Mouse (Mus musculus) skeletal muscle tissue, postnatal 0 days (tissue): Measurements from ENCODE around the gene Efhb. TPM values are rescaled to one million over a fixed set of nuclear protein-coding genes. Genes with fewer than 3 reads are reported as not detected.

ENCODE experiments used
- polyA plus RNA-seq: library from polyadenylated mRNA; unstranded; fragments of >200 nt; fragmentation: Nextera tagmentation; extraction: Ambion mirVana; gene quantifications from 2 replicates; pipeline ENCODE4 v1.2.1, GENCODE M21; 2015

The Efhb gene
- 0.37 and 0.43 TPM in 2 replicates for polyA plus RNA-seq

DNA sequence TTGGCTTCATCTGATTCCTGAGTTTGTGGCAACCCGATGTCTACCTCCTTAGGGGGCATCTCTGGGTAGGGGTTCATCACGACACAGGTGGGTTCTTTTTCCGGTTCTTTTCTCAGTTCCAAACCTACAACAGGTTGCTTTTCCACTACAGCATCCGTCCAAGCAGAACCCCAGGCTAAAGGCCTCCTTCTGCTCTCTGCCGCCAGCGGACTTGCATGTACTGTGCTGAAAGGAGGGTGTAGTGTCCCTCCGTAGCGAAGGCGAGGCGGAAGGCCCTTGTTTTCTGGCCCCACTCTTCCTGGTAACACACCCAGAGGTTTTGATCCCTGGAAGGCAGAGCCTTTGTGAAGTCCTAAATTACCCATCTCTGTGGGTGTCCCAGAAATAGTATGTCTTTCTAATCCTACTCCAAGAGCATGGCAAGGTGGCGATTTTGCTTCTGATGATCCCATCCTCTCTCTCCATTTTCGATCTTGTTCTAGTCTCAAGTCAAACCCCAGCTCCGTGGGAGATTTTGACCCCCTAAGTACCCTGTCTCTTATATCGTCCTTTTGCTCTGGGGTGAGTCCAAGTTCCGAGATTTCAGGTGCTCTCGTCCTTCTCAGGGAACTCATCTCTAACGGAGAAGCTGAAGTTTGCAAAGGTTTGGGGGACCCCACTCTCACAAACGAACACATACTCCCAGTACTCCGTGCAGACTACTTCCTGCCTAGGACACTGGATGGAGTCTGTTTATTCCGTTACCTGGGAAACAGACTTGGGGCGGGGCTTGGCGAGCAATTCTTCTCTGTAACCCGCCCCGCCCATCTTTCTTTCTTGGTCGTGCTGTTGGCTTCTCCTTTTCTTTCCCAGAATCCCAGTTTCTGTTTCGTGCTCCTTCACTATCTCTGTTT lies at the start of gene Efhb:
TSS of gene Efhb (minus strand) at position 719 of the 893 bp plus-strand sequence.

DNA sequence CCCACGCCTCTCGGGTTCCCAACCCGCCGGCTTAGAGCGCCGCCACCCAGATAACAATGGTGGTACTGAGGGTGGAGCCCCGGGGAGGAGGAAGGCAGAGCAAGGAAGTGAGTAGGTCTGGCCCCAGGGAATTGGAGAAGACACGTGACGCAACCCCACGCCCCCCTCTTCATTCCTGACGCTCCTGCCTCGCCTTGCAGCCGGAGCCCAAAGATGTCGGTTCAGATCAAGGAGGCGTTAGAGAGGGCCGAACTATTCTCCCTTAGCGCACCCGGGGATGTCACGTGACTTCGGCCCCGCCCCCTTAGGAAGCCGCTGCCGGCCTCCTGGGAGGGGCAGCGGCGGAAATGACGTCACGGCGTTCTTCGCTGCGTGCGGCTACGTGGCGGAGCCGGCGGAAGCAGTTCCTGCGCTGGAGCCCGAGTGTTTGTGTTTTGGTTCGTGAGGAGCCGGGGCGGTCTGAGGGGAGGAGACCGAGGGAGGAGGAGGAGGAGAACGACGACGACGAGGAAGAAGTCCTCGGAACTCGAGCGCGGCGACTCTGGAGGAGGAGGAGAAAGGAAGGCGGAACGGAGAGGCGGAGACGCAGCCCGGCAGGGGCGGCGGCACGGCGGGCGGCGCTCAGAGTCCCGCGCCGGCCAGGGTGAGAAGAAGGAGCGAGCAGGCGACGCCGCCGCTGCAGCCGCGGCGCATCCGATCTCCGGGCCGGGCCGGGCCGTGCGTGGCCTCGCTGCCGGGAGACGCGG lies 15.9 kb upstream of the Efhb start, which contains the start of gene Rab5a:
TSS of gene Rab5a (plus strand) at position 377 of the 746 bp plus-strand sequence.

Other genes with a start within 250 kb of the Efhb start
- gene Rab5a, start 15.9 kb upstream of the Efhb start, polyA plus RNA-seq, result 54.3 and 61.8 TPM in 2 replicates
- 0.07 and 0.10 TPM in 2 replicates for gene Pp2d1, start 76.1 kb upstream of the Efhb start, polyA plus RNA-seq
- gene Kat2b, start 103.5 kb upstream of the Efhb start, polyA plus RNA-seq, result 5.8 and 6.0 TPM in 2 replicates
- gene Sgo1, start 226.0 kb upstream of the Efhb start, polyA plus RNA-seq, result 7.4 and 8.3 TPM in 2 replicates